Mouse (Mus musculus) C2C12 (cell line): ENCODE measurements around the gene Prdx1. TPM values are rescaled to one million over a fixed set of nuclear protein-coding genes. Genes with fewer than 3 reads are reported as not detected.
"Not testable (repeated sequence)": the region's sequence is repeated elsewhere in the genome, so short reads cannot be mapped to it uniquely, and the experiment has no call there.

Experiments
- H3K27me3 ChIP-seq: one replicate; pipeline ENCODE4 v1.6.1; 2011; ENCODE audit not compliant: control insufficient read depth, insufficient read depth, insufficient read length
- H3K36me3 ChIP-seq: one replicate; pipeline ENCODE4 v1.6.1; 2011; ENCODE audit not compliant: control insufficient read depth, insufficient read depth
- H3K4me3 ChIP-seq: one replicate; pipeline ENCODE4 v1.5.1; 2011; ENCODE audit warnings: mild to moderate bottlenecking, control low read depth; ENCODE audit not compliant: poor library complexity, insufficient read depth, severe bottlenecking
- H3K79me2 ChIP-seq: one replicate; pipeline ENCODE4 v1.6.1; 2011; ENCODE audit not compliant: control insufficient read depth, insufficient read depth
- H3K79me3 ChIP-seq: one replicate; pipeline ENCODE4 v1.6.1; 2011; ENCODE audit warnings: low read depth, control low read depth
- H3ac ChIP-seq: one replicate; pipeline ENCODE3; 2011; ENCODE audit warnings: low read depth; ENCODE audit not compliant: control insufficient read depth, insufficient read length
- CEBPB ChIP-seq: IDR thresholded peaks from one replicate; pipeline ENCODE4 v1.6.1; 2011; ENCODE audit warnings: low read depth, mild to moderate bottlenecking, control low read depth, moderate library complexity
- CTCF ChIP-seq: IDR thresholded peaks from one replicate; pipeline ENCODE4 v1.5.1; 2011; ENCODE audit not compliant: control insufficient read depth, insufficient read depth, insufficient read length
- FOSL1 ChIP-seq: IDR thresholded peaks from one replicate; pipeline ENCODE4 v1.8.0; 2011; ENCODE audit warnings: mild to moderate bottlenecking, low read length; ENCODE audit not compliant: poor library complexity, insufficient read depth, severe bottlenecking
- MAX ChIP-seq: IDR thresholded peaks from one replicate; pipeline ENCODE4 v1.6.1; 2011; ENCODE audit warnings: mild to moderate bottlenecking, control low read depth
- MYOD1 ChIP-seq: IDR thresholded peaks from one replicate; pipeline ENCODE4 v1.6.1; 2011; ENCODE audit warnings: low read depth; ENCODE audit not compliant: control insufficient read depth, insufficient read length
- MYOG ChIP-seq: IDR thresholded peaks from one replicate; pipeline ENCODE4 v1.6.1; 2011; ENCODE audit not compliant: control insufficient read depth, insufficient read length; ENCODE audit errors: extremely low read depth
- USF1 ChIP-seq: IDR thresholded peaks from one replicate; pipeline ENCODE4 v1.6.1; 2011; ENCODE audit warnings: low read depth, mild to moderate bottlenecking, control low read depth, moderate library complexity
- polyA plus RNA-seq: library from polyadenylated mRNA; unstranded; fragments of >200 nt; fragmentation: generic; extraction: Trizol; gene quantifications from one replicate; pipeline ENCODE4 v1.2.1, GENCODE M21; 2012; ENCODE audit warnings: missing spikeins

Prdx1 gene
- polyA plus RNA-seq, 1 experiment = 459 TPM

DNA sequence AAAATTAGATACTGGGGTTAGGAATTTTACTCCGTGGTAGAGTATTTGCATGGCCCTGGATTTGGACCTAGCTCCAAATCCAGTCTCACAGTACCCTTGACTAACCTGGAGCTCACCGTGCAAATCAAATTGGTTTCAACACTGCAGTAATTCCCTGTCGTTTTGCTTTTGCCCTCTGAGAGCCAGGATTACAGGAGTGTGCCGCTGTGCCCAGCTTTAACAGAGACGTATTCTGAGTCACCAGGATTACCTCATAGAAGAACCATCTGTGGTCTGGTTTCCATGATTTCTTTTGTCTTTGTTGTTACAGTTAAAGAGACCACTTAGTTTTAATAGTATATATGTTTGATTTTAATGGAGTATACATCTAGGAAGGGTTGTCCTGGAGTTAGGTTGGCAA lies 6.2 kb upstream of the Prdx1 start:
- no peaks in the 10 kb centered on the region for H3K36me3 ChIP-seq
- H3K4me3 ChIP-seq = no peak overlapping the region
- TF ChIP-seq CTCF = no peak
- TF ChIP-seq MYOG = no peak
- no peak for TF ChIP-seq MYOD1
- no peak for TF ChIP-seq CEBPB
- no peaks in the 10 kb centered on the region for H3K79me3 ChIP-seq
- no peaks in the 10 kb centered on the region for H3K79me2 ChIP-seq
- no peak overlapping the region for H3ac ChIP-seq
- no peaks in the 10 kb centered on the region for H3K27me3 ChIP-seq

DNA sequence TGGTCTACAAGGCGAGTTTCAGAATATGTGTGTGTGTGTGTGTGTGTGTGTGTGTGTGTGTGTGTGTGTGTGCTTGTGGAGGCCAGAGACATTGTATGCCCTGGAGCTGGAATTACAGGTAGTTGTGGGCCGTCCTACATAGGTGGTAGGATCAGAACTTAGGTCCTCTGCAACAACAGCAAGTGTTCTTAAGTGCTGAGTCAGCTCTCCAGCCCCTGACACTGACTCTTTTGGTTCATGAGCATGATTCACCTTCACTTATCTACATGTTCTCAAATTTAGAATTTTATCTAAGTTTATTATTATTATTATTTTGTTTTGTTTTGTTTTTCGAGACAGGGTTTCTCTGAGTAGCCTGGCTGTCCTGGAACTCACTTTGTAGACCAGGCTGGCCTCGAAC lies 4.8 kb upstream of the Prdx1 start:
- not testable (repeated sequence) for H3K36me3 ChIP-seq, H3K4me3 ChIP-seq, H3K27me3 ChIP-seq, H3K79me2 ChIP-seq, H3ac ChIP-seq, H3K79me3 ChIP-seq

DNA sequence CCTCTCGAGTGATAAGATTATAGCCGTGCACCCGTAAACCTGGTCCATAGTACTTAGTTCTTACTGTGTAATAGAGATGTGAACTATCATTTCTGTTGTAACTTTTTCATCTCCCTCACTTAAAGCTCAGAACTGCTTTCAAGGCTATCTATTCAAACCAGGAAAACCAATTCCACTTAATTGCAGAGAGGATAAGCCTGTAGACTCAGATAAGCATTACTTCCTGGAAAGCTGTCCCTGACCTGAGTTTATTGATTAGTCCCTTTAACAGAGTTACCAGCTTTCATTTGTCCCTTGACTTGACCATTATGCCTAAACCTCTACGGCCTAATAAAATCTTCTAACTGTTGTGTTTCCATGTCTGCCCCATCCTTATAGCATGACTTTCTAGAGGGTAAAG lies 1.4 kb upstream of the Prdx1 start:
- Histone ChIP-seq H3K79me2 (peaks cover 36% of the 10 kb centered on the region), H3K4me3 (no peak overlapping the region), H3K79me3 (peaks cover 32% of the 10 kb centered on the region), H3K36me3 (peaks cover 24% of the 10 kb centered on the region), H3K27me3 (no peaks in the 10 kb centered on the region), H3ac (no peak overlapping the region)
- no peak for TF ChIP-seq MYOG
- no peak for TF ChIP-seq MAX

DNA sequence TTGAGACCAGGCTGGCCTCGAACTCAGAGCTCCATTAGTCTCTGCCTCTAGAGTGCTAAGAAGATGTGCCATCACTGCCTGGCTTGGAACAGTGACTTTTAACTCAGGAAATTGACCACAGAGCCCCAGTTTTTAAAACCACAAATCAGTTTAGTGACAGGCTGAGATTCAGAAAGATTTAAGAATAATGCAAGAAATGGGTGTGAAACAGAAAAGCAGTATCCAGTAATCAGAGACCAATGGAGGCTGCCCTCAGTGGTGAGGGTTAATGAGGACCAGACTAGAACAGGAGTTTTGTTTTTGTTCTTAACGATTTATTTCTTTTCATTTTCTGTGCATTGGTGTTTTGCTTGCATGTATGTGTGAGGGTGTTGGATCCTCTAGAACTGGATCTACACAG lies 679 bp upstream of the Prdx1 start:
- Histone ChIP-seq H3K27me3 (no peaks in the 10 kb centered on the region), H3ac (no peak overlapping the region), H3K79me3 (peaks cover 39% of the 10 kb centered on the region), H3K4me3 (no peak overlapping the region), H3K36me3 (peaks cover 31% of the 10 kb centered on the region), H3K79me2 (peaks cover 43% of the 10 kb centered on the region)
- TF ChIP-seq MYOG = no peak
- TF ChIP-seq MYOD1 = no peak
- no peak for TF ChIP-seq CTCF
- TF ChIP-seq FOSL1 = no peak
- TF ChIP-seq USF1 = no peak
- TF ChIP-seq MAX = no peak
- TF ChIP-seq CEBPB = no peak

DNA sequence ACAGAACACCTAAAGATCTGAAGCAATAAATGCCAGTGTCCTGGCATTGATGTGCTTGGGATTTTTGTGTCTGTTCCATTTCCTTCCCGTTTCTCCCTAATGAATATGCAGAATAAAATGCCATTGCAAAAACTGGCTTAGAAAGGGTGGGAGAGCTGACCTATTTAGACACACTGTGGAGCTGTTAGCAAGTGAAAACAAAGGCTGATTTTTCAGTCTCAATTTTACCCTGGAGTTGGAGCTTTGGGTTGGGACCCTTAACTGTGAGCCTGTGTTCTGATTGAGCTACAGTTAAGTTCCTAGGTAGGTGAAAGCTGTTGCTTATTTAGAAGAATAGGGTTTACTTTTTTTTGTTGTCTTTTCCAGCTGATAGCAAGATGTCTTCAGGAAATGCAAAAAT lies 1.7 kb downstream of the Prdx1 start:
- no peaks in the 10 kb centered on the region for H3K27me3 ChIP-seq
- peaks cover 55% of the 10 kb centered on the region for H3K36me3 ChIP-seq
- peaks cover 61% of the 10 kb centered on the region for H3K79me3 ChIP-seq
- TF ChIP-seq MYOG = no peak
- no peak for TF ChIP-seq MAX
- TF ChIP-seq MYOD1 = no peak
- TF ChIP-seq CEBPB = no peak
- no peak for TF ChIP-seq CTCF
- TF ChIP-seq FOSL1 = no peak
- TF ChIP-seq USF1 = no peak
- H3K79me2 ChIP-seq = peaks cover 67% of the 10 kb centered on the region
- H3ac ChIP-seq = no peak overlapping the region
- peak overlapping the region; percentile 83 for H3K4me3 ChIP-seq

DNA sequence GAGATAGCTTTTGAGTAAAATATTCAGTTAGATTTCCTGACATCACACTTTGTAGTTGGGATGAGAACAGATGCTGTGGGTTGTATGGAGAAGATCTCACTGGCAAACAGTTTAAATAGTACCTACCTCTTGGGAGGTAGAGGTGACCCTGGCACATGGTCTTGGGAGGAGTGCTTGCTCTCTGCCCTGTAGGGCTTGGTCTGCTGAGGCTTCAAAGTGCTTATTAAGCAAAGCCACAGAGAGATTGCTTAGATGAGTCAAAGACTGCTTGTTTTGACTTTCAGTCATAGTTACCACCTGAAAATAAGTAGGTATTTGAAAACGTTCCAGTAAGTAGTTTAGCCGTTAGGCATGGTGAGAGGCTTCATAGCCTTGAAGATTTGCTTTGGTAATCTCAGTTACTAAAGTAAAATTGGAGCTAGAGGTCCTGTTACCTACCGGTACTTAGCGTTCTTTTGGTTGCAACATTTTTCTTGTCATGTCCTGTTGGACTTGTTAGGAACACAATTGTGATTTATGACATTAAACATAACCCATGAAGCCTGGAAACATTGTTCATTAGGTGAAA lies 4.0 kb downstream of the Prdx1 start:
- TF ChIP-seq CTCF = no peak
- TF ChIP-seq MAX = no peak
- no peak for TF ChIP-seq MYOD1
- TF ChIP-seq CEBPB = no peak
- no peak for TF ChIP-seq FOSL1
- TF ChIP-seq USF1 = no peak
- no peak for TF ChIP-seq MYOG
- Histone ChIP-seq H3K27me3 (no peaks in the 10 kb centered on the region), H3K36me3 (peaks cover 78% of the 10 kb centered on the region), H3ac (no peak overlapping the region), H3K79me3 (peaks cover 74% of the 10 kb centered on the region), H3K4me3 (no peak overlapping the region), H3K79me2 (peaks cover 88% of the 10 kb centered on the region)
